Mouse (Mus musculus): Measurements from ENCODE around the gene Gnb1.

Gene Gnb1

DNA sequence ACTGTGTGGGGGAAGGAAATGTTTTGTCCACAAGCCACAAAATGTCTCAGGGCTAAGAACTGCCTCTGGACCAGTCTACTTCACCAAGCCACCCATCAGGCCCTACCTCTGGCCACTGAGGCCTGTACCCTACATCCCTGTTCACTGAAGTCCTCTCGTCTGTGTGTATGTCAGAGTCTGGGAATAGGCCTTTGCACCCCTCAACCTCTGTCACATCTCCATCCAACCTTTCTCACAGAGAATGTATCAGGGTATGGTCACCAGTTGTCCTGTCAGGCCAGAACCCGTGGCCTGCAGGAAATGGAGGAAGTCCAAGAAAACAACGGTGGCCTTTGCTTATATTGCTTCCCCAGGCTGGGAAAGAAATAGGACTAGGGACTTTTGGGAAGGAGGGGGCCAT, 5.6 kb upstream of the Gnb1 start:
- no peak for DNase-seq (ENCODE audit: low read depth, low spot score)

GRCm38 (mm10) chr4:155487746-155488145, 3.4 kb upstream of the Gnb1 start:
- DNase-seq (ENCODE audit: low read depth, low spot score), result no peak

DNA sequence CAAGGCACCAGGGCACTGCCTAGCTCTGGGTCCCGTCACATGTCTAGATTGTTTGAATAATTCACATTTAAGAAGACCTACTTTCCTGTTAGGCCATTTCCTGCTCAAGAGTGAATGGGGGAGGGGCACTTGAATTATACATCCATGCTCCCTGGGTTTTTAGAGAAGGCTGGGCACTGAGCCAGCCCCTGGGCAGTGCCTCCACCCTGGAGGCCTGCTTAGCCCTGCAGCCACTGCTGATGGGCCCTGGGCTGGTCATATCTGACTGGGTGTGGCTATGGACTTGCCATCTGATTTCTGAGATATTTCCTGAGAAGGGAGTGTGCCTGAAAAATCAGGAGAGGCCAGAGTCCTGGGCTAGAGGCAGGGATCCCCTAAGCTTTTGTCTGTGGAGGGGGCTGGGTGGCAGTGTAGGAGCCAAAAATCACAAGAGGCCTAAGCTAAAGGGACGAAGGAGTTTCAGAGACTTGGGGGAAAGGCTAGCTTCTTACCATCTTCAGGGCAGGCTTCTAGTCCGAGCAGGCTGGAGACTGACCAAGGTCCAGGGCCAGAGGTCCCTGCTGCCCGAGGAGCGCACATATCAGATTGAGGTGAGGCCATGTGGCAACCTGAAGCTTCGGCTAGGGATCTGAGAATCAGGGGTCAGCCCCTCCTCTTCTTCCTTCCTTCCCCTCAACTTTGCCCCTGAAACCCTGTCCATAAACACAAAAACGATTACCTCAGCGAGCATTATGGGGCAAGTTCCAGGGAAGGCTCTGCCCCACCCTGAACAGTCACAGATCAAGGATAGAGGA, 2.7 kb upstream of the Gnb1 start:
- no peak for DNase-seq (ENCODE audit: low read depth, low spot score)

GRCm38 (mm10) chr4:155489101-155489970, 1.8 kb upstream of the Gnb1 start:
- no peak for DNase-seq (ENCODE audit: low read depth, low spot score)

- no peak for DNase-seq (ENCODE audit: low read depth, low spot score)
These were observed 705 bp upstream of the Gnb1 start for GRCm38 (mm10) chr4:155490456-155490855.

- DNase-seq (ENCODE audit: low read depth, low spot score), result no peak
These were observed 469 bp downstream of the Gnb1 start for GRCm38 (mm10) chr4:155491529-155492130.

GRCm38 (mm10) chr4:155492131-155492633, 1.0 kb downstream of the Gnb1 start:
- no peak for DNase-seq (ENCODE audit: low read depth, low spot score)

DNA sequence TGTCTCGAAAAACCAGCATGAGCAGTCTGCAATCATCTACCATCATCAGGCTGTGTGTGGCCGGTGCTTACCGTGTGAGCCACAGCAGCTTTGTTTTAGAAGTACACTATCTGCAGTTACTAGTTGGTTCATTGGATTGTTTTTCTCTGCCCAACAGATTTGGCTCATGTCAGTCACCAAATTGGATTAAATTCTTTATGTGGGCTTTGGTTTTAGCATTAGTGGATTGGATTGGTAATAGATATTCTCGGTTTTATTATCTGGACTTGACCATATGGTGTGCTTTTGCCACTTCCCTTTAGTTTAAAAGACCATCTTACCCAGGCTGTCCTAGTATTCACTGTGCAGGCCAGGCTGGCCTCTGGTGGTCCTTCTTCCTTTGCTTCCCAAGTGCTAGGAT, 3.7 kb downstream of the Gnb1 start:
- DNase-seq (ENCODE audit: low read depth, low spot score), result no peak

DNA sequence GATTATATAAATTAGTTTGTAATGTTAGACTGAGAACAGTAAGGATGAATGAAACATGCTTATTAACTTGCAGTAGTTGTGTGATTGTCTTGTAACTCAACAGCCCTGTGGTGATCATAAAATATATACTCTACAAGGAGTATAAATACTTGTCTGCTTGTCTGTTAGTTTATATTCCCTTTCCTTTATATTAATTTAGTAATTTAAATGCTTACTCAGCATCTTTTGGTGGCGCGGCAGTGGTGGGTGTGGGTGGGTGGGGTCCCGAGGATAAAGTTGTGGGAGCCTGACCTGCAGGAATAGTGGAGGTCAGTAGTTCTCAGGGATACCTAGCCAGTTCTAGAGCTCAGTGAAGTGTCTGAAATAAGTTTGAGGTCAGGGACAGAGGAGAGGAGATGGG, 6.8 kb downstream of the Gnb1 start:
- DNase-seq (ENCODE audit: low read depth, low spot score), result no peak

GRCm38 (mm10) chr4:155501126-155501525, 10.0 kb downstream of the Gnb1 start:
- no peak for DNase-seq (ENCODE audit: low read depth, low spot score)

DNA sequence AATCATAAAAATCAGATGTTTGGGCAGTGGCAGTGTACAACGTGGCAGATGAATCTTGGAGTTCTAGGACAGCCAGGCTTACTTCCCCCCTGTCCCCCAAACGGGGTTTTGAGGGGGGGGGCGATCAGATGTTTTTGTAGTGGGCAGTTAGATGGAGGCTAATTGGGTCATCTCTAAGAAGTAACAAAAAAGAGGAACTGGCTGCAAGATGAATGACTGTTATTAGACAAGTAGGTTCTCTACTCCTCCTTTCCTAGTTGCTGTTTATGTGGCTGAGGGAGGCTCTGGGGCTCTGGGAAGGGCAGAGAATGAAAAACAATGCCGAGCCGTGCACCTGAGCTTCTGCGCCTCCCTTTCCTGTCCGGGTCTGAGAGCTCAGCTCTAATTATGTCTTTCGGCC, 13.9 kb downstream of the Gnb1 start:
- no peak for DNase-seq (ENCODE audit: low read depth, low spot score)

DNA sequence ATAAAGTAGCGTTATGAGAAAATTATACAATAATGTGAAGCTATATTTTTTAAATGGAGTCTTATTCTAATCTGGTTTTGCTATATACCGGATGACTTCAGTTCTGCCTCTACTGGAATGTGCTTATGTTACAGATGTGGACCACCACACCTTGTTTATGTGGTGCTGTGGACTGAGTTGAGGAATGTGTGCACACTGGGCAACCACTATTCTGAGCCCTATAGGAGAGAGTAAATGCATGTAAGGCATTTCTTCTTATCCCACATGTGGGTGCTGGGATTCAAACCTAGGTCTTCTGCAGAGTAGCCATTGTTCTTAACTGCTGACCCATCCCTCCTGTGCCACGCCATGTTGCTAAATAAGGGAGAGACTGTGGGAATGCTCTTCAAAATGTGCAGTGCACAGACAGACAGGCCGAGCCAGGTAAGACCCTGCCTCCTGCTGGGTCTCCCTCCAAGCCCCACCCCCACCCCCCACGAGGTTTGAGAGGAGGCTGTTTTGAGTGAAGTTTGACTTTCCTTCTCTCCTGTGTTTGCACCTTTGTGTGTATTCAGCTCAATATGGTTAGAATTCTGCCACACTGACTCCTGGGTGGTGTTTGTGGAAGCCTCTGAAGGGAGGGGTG, 14.6 kb downstream of the Gnb1 start:
- no peak for DNase-seq (ENCODE audit: low read depth, low spot score)

GRCm38 (mm10) chr4:155508614-155509013, 17.5 kb downstream of the Gnb1 start:
- no peak for DNase-seq (ENCODE audit: low read depth, low spot score)

GRCm38 (mm10) chr4:155510981-155511380, 19.8 kb downstream of the Gnb1 start:
- DNase-seq (ENCODE audit: low read depth, low spot score), result no peak

DNA sequence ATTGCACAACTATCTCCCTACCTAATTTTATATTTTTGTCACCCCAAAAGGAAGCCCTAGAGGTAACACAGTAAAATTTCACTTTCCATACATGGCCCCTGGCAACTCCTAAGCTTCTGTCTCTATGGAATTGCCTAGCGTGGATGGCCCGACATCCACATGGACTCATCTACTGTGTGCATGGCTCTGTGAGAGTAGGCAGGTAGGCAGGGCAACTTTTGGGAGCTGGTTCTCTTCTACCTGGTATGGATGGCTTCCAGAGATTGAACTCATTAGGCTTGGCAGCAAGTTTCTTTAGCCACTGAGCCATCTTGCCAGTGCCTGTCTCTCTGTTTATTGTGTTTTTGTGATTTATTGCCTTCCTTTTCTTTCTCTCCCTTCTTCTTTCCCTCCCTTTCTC, 23.6 kb downstream of the Gnb1 start:
- no peak for DNase-seq (ENCODE audit: low read depth, low spot score)

- no peak for DNase-seq (ENCODE audit: low read depth, low spot score)
These were observed 26.9 kb downstream of the Gnb1 start for GRCm38 (mm10) chr4:155517948-155518517.

- DNase-seq (ENCODE audit: low read depth, low spot score), result no peak
These were observed 31.2 kb downstream of the Gnb1 start for GRCm38 (mm10) chr4:155522327-155522726.

DNA sequence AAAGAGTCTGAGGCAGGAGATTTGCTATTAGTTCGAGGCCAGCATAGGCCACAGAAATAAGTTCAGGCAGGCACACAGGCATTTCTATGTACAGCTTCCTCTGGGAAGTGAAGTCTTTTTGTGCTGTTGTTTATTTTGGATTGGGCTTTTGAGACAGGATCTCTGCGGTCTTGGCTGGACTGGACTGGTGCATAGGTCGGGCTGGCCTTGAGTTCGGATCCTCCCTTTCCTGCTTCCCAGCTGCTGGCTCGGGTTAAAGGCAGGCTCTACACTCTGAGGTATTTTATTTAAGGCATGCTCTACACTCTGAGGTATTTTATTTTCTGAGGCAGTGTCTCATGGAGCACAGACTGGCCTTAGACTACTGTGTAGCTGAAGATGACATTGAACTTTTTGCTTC, 34.6 kb downstream of the Gnb1 start:
- no peak for DNase-seq (ENCODE audit: low read depth, low spot score)

DNA sequence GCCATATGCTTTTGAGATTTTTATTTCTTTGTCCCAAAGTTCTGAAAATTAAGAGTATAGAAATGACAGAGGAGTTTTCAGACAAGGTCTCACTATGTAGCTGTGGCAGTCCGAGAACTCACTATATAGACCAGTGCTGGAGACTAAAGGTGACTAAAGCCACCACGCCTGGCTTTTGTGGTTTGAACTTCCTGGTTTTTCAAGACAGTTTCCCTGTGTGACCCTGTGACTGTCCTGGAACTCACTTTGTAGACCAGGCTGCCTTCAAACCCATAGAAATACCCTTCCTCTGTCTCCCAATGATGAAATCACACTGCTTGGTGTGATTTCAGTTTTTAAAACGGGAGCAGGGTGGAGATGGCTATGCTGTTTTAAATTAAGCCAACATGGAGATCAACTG, 38.1 kb downstream of the Gnb1 start:
- no peak for DNase-seq (ENCODE audit: low read depth, low spot score)

DNA sequence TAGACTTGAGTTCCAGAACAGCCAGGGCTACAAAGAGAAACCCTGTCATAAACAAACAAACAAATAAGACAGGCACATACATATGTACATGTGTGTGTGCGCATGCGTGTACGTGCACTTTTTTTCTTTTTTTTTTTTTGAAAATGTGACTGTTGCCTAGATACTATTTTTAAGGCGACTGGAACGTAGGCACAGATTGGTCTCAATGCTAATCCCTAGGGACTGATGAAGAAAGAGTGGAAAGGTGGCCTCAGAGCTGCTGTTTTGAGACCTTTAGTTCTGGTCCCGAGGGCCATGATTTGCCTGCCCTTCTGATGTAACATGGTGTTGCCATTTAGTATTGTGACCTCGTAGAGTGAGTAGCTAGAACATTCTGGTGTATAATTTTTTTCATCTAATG, 58.8 kb downstream of the Gnb1 start:
- no peak for DNase-seq (ENCODE audit: low read depth, low spot score)

- no peak for DNase-seq (ENCODE audit: low read depth, low spot score)
These were observed 59.3 kb downstream of the Gnb1 start for GRCm38 (mm10) chr4:155550446-155550845.

Measured in telencephalon, adult 2 months (tissue).